ENCODE assay signal across 10 mouse cellular contexts in the genomic region with DNA sequence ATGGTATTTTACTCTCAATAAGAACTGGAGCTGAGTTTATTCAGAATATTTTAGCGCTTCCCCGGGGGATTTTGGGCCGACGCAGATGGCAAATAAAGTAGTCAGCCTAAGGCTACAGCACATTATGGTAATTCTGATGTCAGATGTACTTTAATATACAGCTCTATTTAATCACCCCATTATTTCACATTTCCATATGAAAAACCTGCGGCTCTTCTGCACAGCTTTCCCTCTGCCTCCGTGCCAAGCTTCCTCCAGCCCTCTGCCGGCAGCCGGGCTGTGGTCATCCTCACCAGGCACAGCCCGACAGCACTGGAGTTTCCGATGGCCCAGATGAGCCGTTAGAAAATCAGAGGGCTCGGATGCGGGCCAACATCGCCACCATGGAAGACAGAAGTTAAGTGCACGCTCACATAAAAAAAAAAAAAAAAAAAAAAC.
DNase-seq lines count a peak whose midpoint lies in the region; ATAC-seq lines count a peak whose summit lies in the region.
"Had no signal": no experiment of that assay in that cellular context is flagged by ENCODE, and none has a peak within 500 bp of the region (broad histone marks: within the 10 kb centered on the region; RNA-seq: fewer than 3 reads in every experiment).

No protein-coding gene starts in this region.

- H3K27me3 ChIP-seq in forebrain, embryonic 12.5 days: no peaks in the 10 kb centered on the region
- H3K27me3 ChIP-seq in limb, embryonic 15.5 days: no peaks in the 10 kb centered on the region

- no peaks in the 10 kb centered on the region for H3K9me3 ChIP-seq in forebrain, embryonic 12.5 days
- H3K9me3 ChIP-seq in limb, embryonic 15.5 days: no peaks in the 10 kb centered on the region

- no peaks in the 10 kb centered on the region; the same call in 1 of the 2 replicates for H3K36me3 ChIP-seq in forebrain, embryonic 12.5 days (replicated peaks)
- H3K36me3 ChIP-seq in limb, embryonic 15.5 days: no peaks in the 10 kb centered on the region

- DNase-seq in left cerebral cortex, postnatal 14 days (ENCODE audit: low spot score in 2 of 2): peak; percentile 55 to 59
- no peak for DNase-seq in left cerebral cortex, adult 8-10 months (ENCODE audit: low spot score in 2 of 2)
- peak; percentile 62 for DNase-seq in brain, embryonic 18.5 days (ENCODE audit: low read depth, low spot score)
- DNase-seq in cerebellum, adult 9-11 months: no peak
- no peak for DNase-seq in adrenal gland, adult 8-10 months
- DNase-seq: spleen, adult 18-20 months had no signal

- H3K4me1 ChIP-seq in forebrain, embryonic 12.5 days: peaks cover 90% of the 10 kb centered on the region
- H3K4me1 ChIP-seq in limb, embryonic 15.5 days: peaks cover 76% of the 10 kb centered on the region

- no peak overlapping the region for H3K9ac ChIP-seq in forebrain, embryonic 12.5 days
- no peak overlapping the region for H3K9ac ChIP-seq in limb, embryonic 15.5 days

- H3K4me3 ChIP-seq in forebrain, embryonic 12.5 days (replicated peaks): no peak overlapping the region
- H3K4me3 ChIP-seq in limb, embryonic 15.5 days: no peak overlapping the region

- peak; percentile 59 for ATAC-seq in forebrain, embryonic 12.5 days (ENCODE audit: low FRiP score)
- ATAC-seq in limb, embryonic 15.5 days (ENCODE audit: insufficient number of reproducible peaks, low FRiP score, low TSS enrichment, low read depth): no peak
- ATAC-seq: intestine, embryonic 16.5 days had no signal

- intact Hi-C loops in left cerebral cortex, postnatal 14 days (cut with DNase I): no loop called here

- H3K4me2 ChIP-seq in forebrain, embryonic 12.5 days: peak overlapping the region; percentile 40
- peak overlapping the region; percentile 30 for H3K4me2 ChIP-seq in limb, embryonic 15.5 days
- H3K4me2 ChIP-seq: liver, embryonic 11.5 days had no signal

- H3K27ac ChIP-seq in forebrain, embryonic 12.5 days: peak overlapping the region; percentile 89
- peak overlapping the region; percentile 19 for H3K27ac ChIP-seq in limb, embryonic 15.5 days

- 42% methylated on average over 15 of the region's 15 CpGs for WGBS in forebrain, embryonic 12.5 days
- WGBS in limb, embryonic 15.5 days: 24% methylated on average over 15 of the region's 15 CpGs

Comparison
In these comparisons a context has a peak if more than half of its experiments do, and no peak if none do; other contexts are left out.
1. DNase-seq: peak in left cerebral cortex, postnatal 14 days (2 of 2) and brain, embryonic 18.5 days (single experiment); none in left cerebral cortex, adult 8-10 months (0 of 2), cerebellum, adult 9-11 months (single experiment) and adrenal gland, adult 8-10 months (single experiment).